Mouse (Mus musculus) small intestine, adult 2 months (tissue): ENCODE data around the gene 1700001C19Rik.

ENCODE experiments used
- CTCF ChIP-seq: fragments of 200-500 bp; IDR thresholded peaks from 2 replicates; pipeline ENCODE4 v1.5.1; 2012; ENCODE audit warnings: low read depth, mild to moderate bottlenecking, control low read depth, inconsistent platforms, low read length, moderate library complexity, mixed read lengths; ENCODE audit not compliant: insufficient replicate concordance, insufficient read length; ENCODE audit errors: extremely low read depth
- POLR2A ChIP-seq: fragments of 200-500 bp; IDR thresholded peaks from 2 replicates; pipeline ENCODE4 v1.6.1; 2012; ENCODE audit warnings: low read depth, mild to moderate bottlenecking, control low read depth, inconsistent platforms, low read length, moderate library complexity

DNA sequence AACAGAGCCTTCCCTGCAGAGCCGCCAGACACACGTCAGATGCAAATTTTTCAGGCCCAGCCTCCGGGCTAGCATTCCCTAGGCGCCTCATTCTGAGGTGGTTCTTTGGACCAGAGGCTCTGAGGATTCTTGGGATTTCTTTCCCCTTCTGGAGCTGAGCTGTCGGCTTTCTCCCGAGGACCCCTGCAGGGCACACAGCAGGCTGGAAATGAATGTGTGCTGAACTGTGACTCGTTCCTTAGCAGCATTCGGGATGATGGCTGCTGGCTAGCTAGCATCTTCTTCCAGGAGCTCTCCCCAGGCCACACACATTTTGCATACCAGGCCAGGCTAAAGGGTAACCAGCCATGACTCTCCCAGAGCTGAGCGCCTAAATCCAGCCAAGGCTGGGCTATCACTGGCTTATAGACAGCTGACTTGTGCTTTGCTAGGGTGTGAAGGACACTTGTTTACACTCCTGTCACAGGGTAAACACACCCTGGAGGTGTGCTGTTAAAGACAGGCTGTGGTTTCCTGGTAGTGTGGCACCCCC is 3.2 kb upstream of the 1700001C19Rik start:
- TF ChIP-seq CTCF (no peak), POLR2A (no peak)
